Mouse (Mus musculus): Measurements from ENCODE around the gene Vps51.

- TF ChIP-seq GATA1 (IDR thresholded peaks at IDR 0.05; ENCODE audit: low read length) (no peak), TAL1 (IDR thresholded peaks at IDR 0.05; ENCODE audit: low read length) (no peak)
These were observed 8.1 kb downstream of the Vps51 start for GRCm38 (mm10) chr19:6068951-6069350.

All from erythroblast, embryonic 14.5 days (primary cell).